ENCODE assay signal across 9 mouse cellular contexts in genomic region chr14:30867042-30867441, GRCm38 (mm10). TPM values are rescaled to one million over a fixed set of nuclear protein-coding genes. Genes with fewer than 3 reads are reported as not detected.
DNase-seq lines count a peak whose midpoint lies in the region; ATAC-seq and TF ChIP-seq lines count a peak whose summit lies in the region.
"Had no signal": no experiment of that assay in that cellular context is flagged by ENCODE, and none has a peak within 500 bp of the region (broad histone marks: within the 10 kb centered on the region; RNA-seq: fewer than 3 reads in every experiment).

No protein-coding gene starts in this region.

- WGBS in forebrain, embryonic 14.5 days: 30% methylated on average over 5 of the region's 5 CpGs
- 35% methylated on average over 5 of the region's 5 CpGs for WGBS in forebrain, embryonic 12.5 days
- WGBS in large intestine, adult 2 months: 26% methylated on average over 5 of the region's 5 CpGs
- WGBS in lung, postnatal 0 days: 26% methylated on average over 5 of the region's 5 CpGs

- peak; percentile 83 for DNase-seq in forebrain, embryonic 14.5 days (ENCODE audit: low spot score)
- peak; percentile 79 for DNase-seq in R1 (ENCODE audit: low read depth, low spot score)
- peak; percentile 83 to 91 for DNase-seq in cerebellum, postnatal 14 days
- peak; percentile 63 to 81 for DNase-seq in gastrocnemius, postnatal 36 days
- peak; percentile 42 for DNase-seq in large intestine, adult 2 months (ENCODE audit: low read depth, low spot score)
- peak; percentile 92 for DNase-seq in lung, postnatal 0 days (ENCODE audit: low spot score)
- DNase-seq in skeletal muscle tissue, adult 2 months (ENCODE audit: low read depth, low spot score): peak; percentile 85

- intact Hi-C loops in gastrocnemius, postnatal 36 days (cut with DNase I): loop anchor here (2.0 to 5.0 kb wide), 3 partner anchors 14 to 172 kb away; no protein-coding TSS in a partner anchor

- H3K9me3 ChIP-seq in forebrain, embryonic 14.5 days (replicated peaks; ENCODE audit: control insufficient read depth, low read length): no peaks in the 10 kb centered on the region
- H3K9me3 ChIP-seq in forebrain, embryonic 12.5 days: no peaks in the 10 kb centered on the region
- H3K9me3 ChIP-seq in lung, postnatal 0 days (ENCODE audit: low read length): no peaks in the 10 kb centered on the region
- H3K9me3 ChIP-seq: midbrain, embryonic 12.5 days had no signal

- no peak overlapping the region for H3K27ac ChIP-seq in forebrain, embryonic 14.5 days (ENCODE audit: low read depth, low read length)
- H3K27ac ChIP-seq in forebrain, embryonic 12.5 days: no peak overlapping the region
- no peak overlapping the region for H3K27ac ChIP-seq in lung, postnatal 0 days (ENCODE audit: low read length)
- H3K27ac ChIP-seq: midbrain, embryonic 12.5 days had no signal

- no peak overlapping the region for H3K9ac ChIP-seq in forebrain, embryonic 14.5 days (ENCODE audit: low read length)
- no peak overlapping the region for H3K9ac ChIP-seq in forebrain, embryonic 12.5 days
- no peak overlapping the region for H3K9ac ChIP-seq in lung, postnatal 0 days (replicated peaks; ENCODE audit: low read depth)
- H3K9ac ChIP-seq: midbrain, embryonic 12.5 days had no signal

- H3K36me3 ChIP-seq in forebrain, embryonic 14.5 days (ENCODE audit: control insufficient read depth, insufficient read depth, low read length): peaks cover 4% of the 10 kb centered on the region; the same call in 1 of the 2 replicates
- H3K36me3 ChIP-seq in forebrain, embryonic 12.5 days (replicated peaks): peaks cover 18% of the 10 kb centered on the region
- H3K36me3 ChIP-seq in lung, postnatal 0 days (ENCODE audit: insufficient read depth, low read length): no peaks in the 10 kb centered on the region

- TF ChIP-seq EP300 in lung, postnatal 0 days (IDR thresholded peaks at IDR 0.05): no peak

- H3K4me3 ChIP-seq in forebrain, embryonic 14.5 days (ENCODE audit: low read depth, low read length): no peak overlapping the region
- no peak overlapping the region for H3K4me3 ChIP-seq in forebrain, embryonic 12.5 days (replicated peaks)
- no peak overlapping the region for H3K4me3 ChIP-seq in lung, postnatal 0 days (ENCODE audit: low read depth, low read length)
- H3K4me3 ChIP-seq: midbrain, embryonic 12.5 days had no signal

- TF ChIP-seq CTCF in lung, postnatal 0 days (IDR thresholded peaks at IDR 0.05): peak; percentile 98

- 0 out of 2 replicates have a peak, but pooled peaks have one; percentile 40 for ATAC-seq in forebrain, embryonic 14.5 days
- ATAC-seq in forebrain, embryonic 12.5 days (ENCODE audit: low FRiP score): no peak
- peak; percentile 54 for ATAC-seq in lung, postnatal 0 days

- H3K27me3 ChIP-seq in forebrain, embryonic 14.5 days (replicated peaks; ENCODE audit: control insufficient read depth, insufficient read depth, low read length): no peaks in the 10 kb centered on the region
- no peaks in the 10 kb centered on the region for H3K27me3 ChIP-seq in forebrain, embryonic 12.5 days
- no peaks in the 10 kb centered on the region for H3K27me3 ChIP-seq in lung, postnatal 0 days (replicated peaks; ENCODE audit: insufficient read depth, low read length)
- H3K27me3 ChIP-seq: midbrain, embryonic 12.5 days had no signal

- no peaks in the 10 kb centered on the region for H3K4me1 ChIP-seq in forebrain, embryonic 14.5 days (ENCODE audit: control insufficient read depth, insufficient read depth, low read length)
- no peaks in the 10 kb centered on the region for H3K4me1 ChIP-seq in forebrain, embryonic 12.5 days
- H3K4me1 ChIP-seq in lung, postnatal 0 days (ENCODE audit: insufficient read depth, low read depth, low read length): peaks cover 12% of the 10 kb centered on the region
- H3K4me1 ChIP-seq: midbrain, embryonic 12.5 days had no signal

- H3K4me2 ChIP-seq in forebrain, embryonic 14.5 days (ENCODE audit: low read length): no peak overlapping the region
- H3K4me2 ChIP-seq in forebrain, embryonic 12.5 days: no peak overlapping the region
- no peak overlapping the region for H3K4me2 ChIP-seq in lung, postnatal 0 days (replicated peaks; ENCODE audit: low read depth, low read length)
- H3K4me2 ChIP-seq: midbrain, embryonic 12.5 days had no signal

RNA-seq across cellular contexts. Expression of gene Mustn1, which starts 12.0 kb away (rescaled TPM):
- polyA plus RNA-seq in forebrain, embryonic 14.5 days (2014; fragmentation: Nextera tagmentation; extraction: Ambion mirVana): 0.74 and 1.0 TPM in 2 replicates
- 0.15 and 0.47 TPM in 2 replicates for polyA plus RNA-seq in forebrain, embryonic 12.5 days (2016; fragmentation: Nextera tagmentation; extraction: Ambion mirVana)
- 10 to 100 TPM; 56.6 to 62.5 TPM for total RNA-seq in gastrocnemius, postnatal 36 days (2021)
- 42.7 and 49.2 TPM in 2 replicates for polyA plus RNA-seq in large intestine, adult 2 months (2012; rRNA removed)
- 30.5 and 36.6 TPM in 2 replicates for polyA plus RNA-seq in lung, postnatal 0 days (2015; fragmentation: Nextera tagmentation; extraction: Ambion mirVana)

RNA-seq across cellular contexts. Expression of gene Itih4, which starts 19.2 kb away (rescaled TPM):
- not detected in 2 replicates for polyA plus RNA-seq in forebrain, embryonic 14.5 days (2014; fragmentation: Nextera tagmentation; extraction: Ambion mirVana)
- polyA plus RNA-seq in forebrain, embryonic 12.5 days (2016; fragmentation: Nextera tagmentation; extraction: Ambion mirVana): not detected in 2 replicates
- total RNA-seq in gastrocnemius, postnatal 36 days (2021): under 1 TPM in 1 of 2 experiments, not detected in 1; 0.38 TPM
- polyA plus RNA-seq in large intestine, adult 2 months (2012; rRNA removed): 0.02 and 0.03 TPM in 2 replicates
- 6.7 and 7.9 TPM in 2 replicates for polyA plus RNA-seq in lung, postnatal 0 days (2015; fragmentation: Nextera tagmentation; extraction: Ambion mirVana)
- polyA plus RNA-seq: midbrain, embryonic 12.5 days had no signal

RNA-seq across cellular contexts. Expression of gene Tmem110, which starts 41.7 kb away (rescaled TPM):
- 15.6 and 16.4 TPM in 2 replicates for polyA plus RNA-seq in forebrain, embryonic 14.5 days (2014; fragmentation: Nextera tagmentation; extraction: Ambion mirVana)
- polyA plus RNA-seq in forebrain, embryonic 12.5 days (2016; fragmentation: Nextera tagmentation; extraction: Ambion mirVana): 22.6 and 25.1 TPM in 2 replicates
- total RNA-seq in gastrocnemius, postnatal 36 days (2021): 1 to 10 TPM; 6.2 to 7.0 TPM
- polyA plus RNA-seq in large intestine, adult 2 months (2012; rRNA removed): 8.1 and 9.1 TPM in 2 replicates
- polyA plus RNA-seq in lung, postnatal 0 days (2015; fragmentation: Nextera tagmentation; extraction: Ambion mirVana): 41.7 and 44.7 TPM in 2 replicates

RNA-seq across cellular contexts. Expression of gene Itih3, which starts 56.5 kb away (rescaled TPM):
- 0.19 and 0.62 TPM in 2 replicates for polyA plus RNA-seq in forebrain, embryonic 14.5 days (2014; fragmentation: Nextera tagmentation; extraction: Ambion mirVana)
- 0.08 and 0.17 TPM in 2 replicates for polyA plus RNA-seq in forebrain, embryonic 12.5 days (2016; fragmentation: Nextera tagmentation; extraction: Ambion mirVana)
- under 1 TPM; 0.12 to 0.23 TPM for total RNA-seq in gastrocnemius, postnatal 36 days (2021)
- 0.42 and 0.73 TPM in 2 replicates for polyA plus RNA-seq in large intestine, adult 2 months (2012; rRNA removed)
- 2.2 and 2.5 TPM in 2 replicates for polyA plus RNA-seq in lung, postnatal 0 days (2015; fragmentation: Nextera tagmentation; extraction: Ambion mirVana)

Comparison
In these comparisons a context has a peak if more than half of its experiments do, and no peak if none do; other contexts are left out.
1. DNase-seq: peak in every context shown above with its lines; median percentile 92 in lung, postnatal 0 days; 87 in cerebellum, postnatal 14 days; 85 in skeletal muscle tissue, adult 2 months; 83 in forebrain, embryonic 14.5 days; 79 in R1; 72 in gastrocnemius, postnatal 36 days; 42 in large intestine, adult 2 months.
2. RNA of gene Mustn1, which starts 12.0 kb away (polyA plus RNA-seq): 42.7 to 49.2 TPM in large intestine, adult 2 months and 30.5 to 36.6 TPM in lung, postnatal 0 days; 0.74 to 1.0 TPM in forebrain, embryonic 14.5 days and 0.15 to 0.47 TPM in forebrain, embryonic 12.5 days; every median in the first group is over 10 times any median in the second.